Mouse (Mus musculus) large intestine, adult 2 months (tissue): Measurements from ENCODE around the gene Slc5a2. TPM values are rescaled to one million over a fixed set of nuclear protein-coding genes. Genes with fewer than 3 reads are reported as not detected.

ENCODE experiments used
- DNase-seq: peaks from one replicate; pipeline ENCODE4 v3.0.0-alpha.2; 2012; ENCODE audit warnings: low read depth, low spot score
- WGBS: fragments of 180-500 bp; shearing (Covaris S2); methylation state at CpG from one replicate; pipeline ENCODE4 v1.1.7; 2018; 5-methylcytosine and 5-hydroxymethylcytosine counted together
- polyA plus RNA-seq: library from polyadenylated mRNA; depleted of rRNA; stranded (reverse); fragments of >200 nt; gene quantifications from 2 replicates; pipeline ENCODE4 v1.2.3, GENCODE M21; 2012

Slc5a2 gene
- polyA plus RNA-seq, 1 experiment, result not detected

GRCm38 (mm10) chr7:128248081-128249042 is 17.1 kb upstream of the Slc5a2 start:
- WGBS, result 69% methylated on average over 10 of the region's 10 CpGs

GRCm38 (mm10) chr7:128249998-128250397 is 15.5 kb upstream of the Slc5a2 start:
- WGBS, result 57% methylated on average over 5 of the region's 5 CpGs
- DNase-seq, result no peak

More at GRCm38 (mm10) chr7:128248081-128249042, 17.1 kb upstream of the Slc5a2 start:
- DNase-seq, result no peak

- DNase-seq, result no peak
- 35% methylated on average over 12 of the region's 12 CpGs for WGBS
These were observed 13.5 kb upstream of the Slc5a2 start for GRCm38 (mm10) chr7:128251946-128252345.

GRCm38 (mm10) chr7:128252609-128253008 is 12.8 kb upstream of the Slc5a2 start:
- 13% methylated on average over 24 of the region's 24 CpGs for WGBS
- DNase-seq, result no peak

- 46% methylated on average over 2 of the region's 2 CpGs for WGBS
- DNase-seq, result no peak
These were observed 10.5 kb upstream of the Slc5a2 start for GRCm38 (mm10) chr7:128254978-128255377.

- no peak for DNase-seq
- 81% methylated on average over 5 of the region's 5 CpGs for WGBS
These were observed 9.7 kb upstream of the Slc5a2 start for GRCm38 (mm10) chr7:128255757-128256156.

- DNase-seq, result no peak
- WGBS, result 30% methylated on average over 5 of the region's 5 CpGs
These were observed 8.6 kb upstream of the Slc5a2 start for GRCm38 (mm10) chr7:128256783-128257334.

GRCm38 (mm10) chr7:128266056-128266455 is 599 bp downstream of the Slc5a2 start:
- no peak for DNase-seq
- WGBS, result 72% methylated on average over 5 of the region's 5 CpGs

- DNase-seq, result no peak
- WGBS, result 61% methylated on average over 13 of the region's 13 CpGs
These were observed 1.9 kb downstream of the Slc5a2 start for GRCm38 (mm10) chr7:128267391-128267790.

GRCm38 (mm10) chr7:128267813-128268212 is 2.4 kb downstream of the Slc5a2 start:
- DNase-seq, result no peak
- WGBS, result 69% methylated on average over 7 of the region's 7 CpGs

- 31% methylated on average over 13 of the region's 13 CpGs for WGBS
- DNase-seq, result no peak
These were observed 5.0 kb downstream of the Slc5a2 start for GRCm38 (mm10) chr7:128270431-128270850.

GRCm38 (mm10) chr7:128271496-128271895 is 6.0 kb downstream of the Slc5a2 start:
- no peak for DNase-seq
- WGBS, result 94% methylated on average over 9 of the region's 9 CpGs

GRCm38 (mm10) chr7:128276051-128276450 is 10.6 kb downstream of the Slc5a2 start:
- DNase-seq, result no peak
- WGBS, result 94% methylated on average over 6 of the region's 6 CpGs

- WGBS, result 83% methylated on average over 4 of the region's 4 CpGs
- no peak for DNase-seq
These were observed 14.3 kb downstream of the Slc5a2 start for GRCm38 (mm10) chr7:128279750-128280149.

- WGBS, result 95% methylated on average over 11 of the region's 11 CpGs
- DNase-seq, result no peak
These were observed 16.3 kb downstream of the Slc5a2 start for GRCm38 (mm10) chr7:128281765-128282164.

GRCm38 (mm10) chr7:128282532-128283244 is 17.2 kb downstream of the Slc5a2 start:
- DNase-seq, result no peak
- 55% methylated on average over 7 of the region's 7 CpGs for WGBS

GRCm38 (mm10) chr7:128284047-128284446 is 18.6 kb downstream of the Slc5a2 start:
- no peak for DNase-seq
- WGBS, result 73% methylated on average over 5 of the region's 5 CpGs

- WGBS, result 88% methylated on average over 8 of the region's 8 CpGs
- DNase-seq, result no peak
These were observed 19.6 kb downstream of the Slc5a2 start for GRCm38 (mm10) chr7:128285060-128285459.

- DNase-seq, result no peak
- 35% methylated on average over 9 of the region's 9 CpGs for WGBS
These were observed 23.6 kb downstream of the Slc5a2 start for GRCm38 (mm10) chr7:128288923-128289544.

- no peak for DNase-seq
- WGBS, result 83% methylated on average over 10 of the region's 10 CpGs
These were observed 29.3 kb downstream of the Slc5a2 start for GRCm38 (mm10) chr7:128294785-128295184.
